Mouse (Mus musculus) embryonic facial prominence, embryonic 13.5 days (tissue): ENCODE measurements around the gene Cyb561d1. TPM values are rescaled to one million over a fixed set of nuclear protein-coding genes. Genes with fewer than 3 reads are reported as not detected.

Source experiments
- ATAC-seq: fragments of 200-750 bp; cut with Nextera tagmentation; 2 replicates; pipeline ENCODE4 v1.8.0; 2017; ENCODE audit warnings: low read depth; ENCODE audit not compliant: insufficient number of reproducible peaks, insufficient read depth, low FRiP score, low TSS enrichment
- H3K27ac ChIP-seq: fragments of 300-500 bp; sonication (generic); 2 replicates; pipeline ENCODE4 v1.5.1; 2015; ENCODE audit warnings: moderate library complexity, mild to moderate bottlenecking, inconsistent platforms
- H3K27me3 ChIP-seq: fragments of 300-500 bp; sonication (generic); 2 replicates; pipeline ENCODE4 v1.6.1; 2015; ENCODE audit warnings: mild to moderate bottlenecking, inconsistent platforms
- H3K36me3 ChIP-seq: fragments of 300-500 bp; sonication (generic); 2 replicates; pipeline ENCODE4 v1.6.1; 2015; ENCODE audit warnings: mild to moderate bottlenecking, inconsistent platforms
- H3K4me1 ChIP-seq: fragments of 300-500 bp; sonication (generic); 2 replicates; pipeline ENCODE4 v1.6.1; 2015; ENCODE audit warnings: inconsistent platforms
- H3K4me2 ChIP-seq: fragments of 300-500 bp; sonication (generic); 2 replicates; pipeline ENCODE4 v1.6.1; 2015; ENCODE audit warnings: moderate library complexity, mild to moderate bottlenecking, inconsistent platforms
- H3K4me3 ChIP-seq: fragments of 300-500 bp; sonication (generic); 2 replicates; pipeline ENCODE4 v1.5.1; 2015; ENCODE audit warnings: mild to moderate bottlenecking, inconsistent platforms
- H3K9ac ChIP-seq: fragments of 300-500 bp; sonication (generic); 2 replicates; pipeline ENCODE4 v1.6.1; 2015; ENCODE audit warnings: mild to moderate bottlenecking, inconsistent platforms
- H3K9me3 ChIP-seq: fragments of 300-500 bp; sonication (generic); 2 replicates; pipeline ENCODE4 v1.6.1; 2016; ENCODE audit warnings: inconsistent platforms
- WGBS: fragments of 180-500 bp; shearing (Covaris S2); methylation state at CpG from one replicate; pipeline ENCODE4 v1.1.7; 2015; ENCODE audit warnings: mixed read lengths; 5-methylcytosine and 5-hydroxymethylcytosine counted together
- polyA plus RNA-seq: library from polyadenylated mRNA; unstranded; fragments of >200 nt; fragmentation: Nextera tagmentation; extraction: Ambion mirVana; gene quantifications from 2 replicates; pipeline ENCODE4 v1.2.1, GENCODE M21; 2015

Cyb561d1 gene
- polyA plus RNA-seq, 1 experiment from 2014 or later: 2.6 TPM

DNA sequence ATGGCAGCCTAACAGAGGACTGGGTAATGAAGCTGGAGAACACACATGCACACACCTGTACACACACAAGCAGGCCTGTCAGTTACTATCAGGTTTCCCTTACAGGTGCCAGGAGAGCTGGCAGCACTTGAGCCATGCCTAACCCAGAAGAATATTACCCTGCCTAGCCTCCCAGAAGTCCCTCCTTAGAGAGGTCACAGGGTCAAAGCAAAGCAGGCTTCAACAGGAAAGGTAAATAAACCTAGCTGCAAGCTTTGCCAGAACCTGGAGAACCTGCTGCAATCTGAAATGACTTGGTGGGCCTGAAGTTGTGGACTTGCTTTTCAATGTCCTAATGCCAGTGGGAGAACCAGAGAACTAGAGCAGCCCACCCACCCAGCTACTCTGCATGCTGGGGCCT lies 1.5 kb upstream of the Cyb561d1 start:
- Histone ChIP-seq H3K27me3 (no peaks in the 10 kb centered on the region), H3K4me3 (no peak overlapping the region), H3K4me2 (no peak overlapping the region), H3K9ac (no peak overlapping the region), H3K27ac (no peak overlapping the region), H3K9me3 (no peaks in the 10 kb centered on the region), H3K4me1 (peaks cover 31% of the 10 kb centered on the region), H3K36me3 (peaks cover 64% of the 10 kb centered on the region)
- ATAC-seq: no peak

DNA sequence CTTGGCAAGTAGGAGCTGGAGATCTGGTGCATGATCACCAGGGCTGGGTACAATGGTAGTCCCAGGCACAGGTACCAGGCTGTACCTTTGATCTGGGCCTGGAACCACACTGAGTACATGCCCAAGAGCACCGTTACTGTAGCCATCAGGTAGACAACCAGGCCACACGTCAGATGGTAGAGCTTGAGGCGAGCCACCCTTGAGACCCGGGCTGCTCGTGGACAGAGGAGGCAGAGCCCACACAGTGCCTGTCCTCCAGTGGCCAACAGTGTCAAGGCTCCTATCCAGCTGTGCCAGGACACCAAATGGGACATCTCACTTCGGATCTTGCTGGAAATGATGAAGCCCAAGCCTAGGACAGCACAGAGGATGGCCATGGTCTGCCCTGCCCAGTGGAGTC lies 1.8 kb downstream of the Cyb561d1 start:
- Histone ChIP-seq H3K36me3 (peaks cover 31% of the 10 kb centered on the region), H3K9me3 (no peaks in the 10 kb centered on the region), H3K4me1 (peaks cover 37% of the 10 kb centered on the region), H3K27me3 (no peaks in the 10 kb centered on the region), H3K27ac (no peak overlapping the region), H3K9ac (no peak overlapping the region), H3K4me3 (no peak overlapping the region), H3K4me2 (no peak overlapping the region)
- 91% methylated on average over 6 of the region's 6 CpGs for WGBS
- no peak for ATAC-seq

DNA sequence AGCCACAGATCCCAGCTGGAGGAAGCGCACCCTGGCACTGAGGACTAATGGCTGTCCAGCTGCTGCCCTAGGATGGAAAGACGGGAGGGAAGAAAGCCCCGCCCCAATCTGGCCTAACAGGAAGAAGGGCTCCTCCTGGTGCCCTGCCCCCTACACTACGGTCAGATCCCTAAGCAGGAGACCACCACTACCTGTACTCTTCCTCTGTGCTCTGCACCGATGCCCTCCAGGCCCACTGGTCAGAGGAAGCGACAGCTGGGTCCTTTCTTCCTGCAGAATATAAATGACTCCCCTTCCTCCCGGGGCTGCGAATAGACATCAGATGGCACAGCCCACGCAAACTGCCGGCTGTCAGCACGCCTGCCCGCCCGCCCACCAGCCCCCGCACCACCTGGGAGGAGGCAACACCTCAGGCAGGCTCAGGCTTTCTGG lies 3.9 kb downstream of the Cyb561d1 start:
- peaks cover 12% of the 10 kb centered on the region for H3K36me3 ChIP-seq
- H3K9me3 ChIP-seq: no peaks in the 10 kb centered on the region
- H3K4me1 ChIP-seq: peaks cover 37% of the 10 kb centered on the region
- H3K27ac ChIP-seq: no peak overlapping the region
- H3K27me3 ChIP-seq: no peaks in the 10 kb centered on the region
- no peak overlapping the region for H3K4me3 ChIP-seq
- no peak for ATAC-seq
- peak overlapping the region; percentile 3 for H3K4me2 ChIP-seq
- WGBS: 15% methylated on average over 14 of the region's 14 CpGs
- 0 out of 2 replicates have a peak overlapping the region, but pooled peaks have one; percentile 40 for H3K9ac ChIP-seq

DNA sequence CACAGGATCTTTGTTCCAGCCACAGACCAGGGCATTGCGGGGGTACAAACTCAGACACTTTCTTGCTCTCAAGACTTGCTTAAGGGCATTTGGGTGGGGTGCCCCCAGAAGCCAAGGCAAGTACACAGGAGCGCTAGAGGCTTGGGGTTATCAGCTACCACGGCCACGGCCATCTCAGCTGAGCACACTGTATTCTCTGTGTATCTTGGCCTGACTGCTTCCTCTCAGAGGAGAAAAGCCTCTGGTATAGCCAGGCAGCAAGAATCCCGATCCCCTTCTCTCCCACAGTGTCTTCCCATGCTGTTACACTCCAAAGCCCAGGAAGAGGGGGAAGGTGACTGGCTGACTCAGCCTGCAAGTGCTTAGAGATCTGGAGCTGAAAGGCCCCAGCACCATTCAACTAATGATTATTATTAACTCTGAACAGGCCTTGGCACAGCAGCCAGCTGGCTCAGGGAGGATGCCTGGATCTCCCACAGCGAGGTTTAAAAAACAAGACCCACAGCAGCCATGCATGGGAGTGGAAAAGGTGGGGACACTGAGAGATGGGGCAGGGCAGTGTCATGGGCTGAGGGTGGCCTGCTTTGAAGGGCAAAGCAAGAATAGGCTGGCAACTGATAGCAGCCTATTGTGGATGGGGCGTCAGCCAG lies 4.9 kb downstream of the Cyb561d1 start:
- H3K4me2 ChIP-seq: no peak overlapping the region
- H3K27ac ChIP-seq: no peak overlapping the region
- peaks cover 32% of the 10 kb centered on the region for H3K4me1 ChIP-seq
- no peaks in the 10 kb centered on the region for H3K27me3 ChIP-seq
- H3K9me3 ChIP-seq: no peaks in the 10 kb centered on the region
- H3K36me3 ChIP-seq: peaks cover 8% of the 10 kb centered on the region
- WGBS: 58% methylated on average over 7 of the region's 7 CpGs
- no peak overlapping the region for H3K4me3 ChIP-seq
- H3K9ac ChIP-seq: peak overlapping the region; percentile 17; the same call in 1 of the 2 replicates
- ATAC-seq: no peak

DNA sequence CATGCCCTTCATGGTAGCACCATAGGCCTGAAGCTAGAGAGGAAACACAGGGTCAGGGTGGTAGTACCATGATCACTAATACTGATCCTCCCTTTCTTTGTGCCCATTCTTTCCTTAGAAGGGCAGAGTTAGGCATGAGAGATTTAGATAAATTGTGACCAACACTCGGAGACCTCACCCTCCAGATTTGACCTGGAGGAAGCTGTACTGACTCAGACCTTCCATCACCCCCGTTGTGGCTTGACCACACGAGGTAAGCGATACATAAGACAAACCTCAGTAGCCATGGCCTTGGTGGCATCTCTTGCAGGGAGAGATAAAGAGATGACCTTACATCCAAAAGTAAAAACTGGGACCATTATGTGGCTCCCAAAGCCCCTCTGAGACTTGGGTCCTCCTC lies 5.7 kb downstream of the Cyb561d1 start:
- Histone ChIP-seq H3K4me3 (no peak overlapping the region), H3K4me2 (no peak overlapping the region), H3K27me3 (no peaks in the 10 kb centered on the region), H3K36me3 (peaks cover 8% of the 10 kb centered on the region), H3K27ac (no peak overlapping the region), H3K4me1 (peaks cover 27% of the 10 kb centered on the region), H3K9ac (no peak overlapping the region; the same call in 1 of the 2 replicates), H3K9me3 (no peaks in the 10 kb centered on the region)
- WGBS: 83% methylated on average over 4 of the region's 4 CpGs
- ATAC-seq: no peak

DNA sequence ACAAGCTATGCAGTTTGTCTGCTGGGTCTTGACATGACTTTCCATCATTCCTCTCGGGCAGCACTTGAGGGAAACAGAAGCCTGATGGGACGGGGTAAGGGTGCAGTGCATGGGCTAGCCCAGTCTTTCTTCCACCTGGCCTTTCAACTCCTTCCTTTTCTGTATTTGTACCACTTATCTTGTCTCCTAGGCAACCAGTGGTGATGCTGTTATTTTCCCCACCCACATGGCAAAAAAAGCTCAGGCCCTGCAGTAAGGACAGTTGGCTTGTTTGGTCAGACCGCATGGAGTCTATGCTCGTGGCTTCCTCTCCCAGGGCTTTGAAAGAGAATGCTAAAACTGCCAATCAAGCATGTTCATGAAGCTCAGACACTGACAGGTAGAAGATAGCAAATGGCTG lies 7.3 kb downstream of the Cyb561d1 start:
- Histone ChIP-seq H3K27ac (no peak overlapping the region), H3K27me3 (no peaks in the 10 kb centered on the region), H3K4me3 (no peak overlapping the region), H3K4me1 (peaks cover 23% of the 10 kb centered on the region), H3K36me3 (peaks cover 5% of the 10 kb centered on the region; the same call in 1 of the 2 replicates), H3K4me2 (no peak overlapping the region), H3K9me3 (no peaks in the 10 kb centered on the region), H3K9ac (no peak overlapping the region)
- 79% methylated on average over 4 of the region's 4 CpGs for whole genome bisulfite sequencing
- no peak for ATAC-seq

DNA sequence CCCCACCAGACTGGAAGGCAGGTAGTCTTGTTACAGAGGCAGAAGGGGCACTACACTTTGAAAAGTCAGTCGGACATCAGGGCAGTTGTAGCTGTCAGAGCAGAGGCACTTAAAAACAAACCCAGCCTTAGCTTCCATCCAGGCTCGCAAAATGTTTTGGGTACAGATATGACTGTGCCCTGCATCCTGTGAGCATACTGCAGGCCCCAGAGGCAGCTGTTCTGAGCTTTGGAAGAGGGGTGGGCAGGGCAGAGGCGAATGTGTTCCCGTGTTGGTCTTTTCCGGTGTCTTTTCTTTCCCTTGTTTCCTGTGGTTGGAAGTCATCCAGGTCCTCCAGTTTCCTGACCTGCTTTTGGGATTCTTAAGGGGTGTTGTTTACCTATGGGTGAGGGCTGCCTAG lies 11.1 kb downstream of the Cyb561d1 start:
- no peak for ATAC-seq
- 59% methylated on average over 5 of the region's 5 CpGs for WGBS

DNA sequence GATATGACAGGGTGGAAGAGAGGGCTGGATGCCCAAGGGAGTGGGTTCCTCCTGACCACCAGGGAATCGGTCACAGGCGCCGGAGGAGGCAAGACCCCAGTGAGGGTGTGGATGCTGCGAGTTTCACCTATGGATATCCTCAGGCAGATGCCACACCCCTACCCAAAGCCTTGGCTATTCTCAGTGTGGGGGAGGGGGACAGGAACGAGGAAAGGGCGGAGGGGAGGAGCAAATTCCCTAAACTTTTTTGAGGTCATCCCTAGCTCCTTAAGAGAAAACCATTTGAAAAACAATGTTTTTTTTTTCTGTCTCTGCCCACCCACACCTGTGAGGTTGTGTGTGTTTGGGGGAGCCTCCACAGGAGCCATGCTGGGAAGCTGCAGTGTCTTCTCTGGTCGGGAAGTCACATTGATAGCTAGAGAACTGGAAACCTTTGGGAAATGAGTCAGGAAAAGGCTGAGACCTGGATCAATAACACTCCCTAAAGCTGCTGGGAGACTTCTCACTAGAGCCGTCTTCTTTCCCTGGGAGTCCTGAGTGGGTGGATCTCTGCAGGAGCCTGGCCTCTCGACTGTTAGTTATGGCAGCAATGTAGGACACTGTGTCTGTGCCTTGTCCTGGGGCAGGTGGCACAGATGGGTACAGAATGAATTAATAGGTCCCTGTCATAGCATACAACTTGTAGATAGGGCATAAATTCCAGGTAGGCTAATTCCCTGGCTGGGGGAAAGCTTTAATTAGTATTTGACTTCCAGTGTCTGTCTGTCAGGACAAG lies 12.1 kb downstream of the Cyb561d1 start:
- no peak for ATAC-seq
- Histone ChIP-seq H3K4me3 (no peak overlapping the region), H3K27me3 (peaks cover 28% of the 10 kb centered on the region), H3K36me3 (0 out of 2 replicates have a peak, but pooled peaks cover 6% of the 10 kb centered on the region), H3K4me1 (peaks cover 14% of the 10 kb centered on the region), H3K9me3 (no peaks in the 10 kb centered on the region), H3K9ac (no peak overlapping the region), H3K27ac (no peak overlapping the region), H3K4me2 (no peak overlapping the region)
- WGBS: 70% methylated on average over 9 of the region's 9 CpGs

More for the DNA sequence above, 11.1 kb downstream of the Cyb561d1 start:
- Histone ChIP-seq H3K9me3 (no peaks in the 10 kb centered on the region), H3K27me3 (peaks cover 23% of the 10 kb centered on the region), H3K4me2 (no peak overlapping the region), H3K27ac (no peak overlapping the region), H3K9ac (no peak overlapping the region), H3K36me3 (0 out of 2 replicates have a peak, but pooled peaks cover 6% of the 10 kb centered on the region), H3K4me1 (peaks cover 14% of the 10 kb centered on the region), H3K4me3 (no peak overlapping the region)

DNA sequence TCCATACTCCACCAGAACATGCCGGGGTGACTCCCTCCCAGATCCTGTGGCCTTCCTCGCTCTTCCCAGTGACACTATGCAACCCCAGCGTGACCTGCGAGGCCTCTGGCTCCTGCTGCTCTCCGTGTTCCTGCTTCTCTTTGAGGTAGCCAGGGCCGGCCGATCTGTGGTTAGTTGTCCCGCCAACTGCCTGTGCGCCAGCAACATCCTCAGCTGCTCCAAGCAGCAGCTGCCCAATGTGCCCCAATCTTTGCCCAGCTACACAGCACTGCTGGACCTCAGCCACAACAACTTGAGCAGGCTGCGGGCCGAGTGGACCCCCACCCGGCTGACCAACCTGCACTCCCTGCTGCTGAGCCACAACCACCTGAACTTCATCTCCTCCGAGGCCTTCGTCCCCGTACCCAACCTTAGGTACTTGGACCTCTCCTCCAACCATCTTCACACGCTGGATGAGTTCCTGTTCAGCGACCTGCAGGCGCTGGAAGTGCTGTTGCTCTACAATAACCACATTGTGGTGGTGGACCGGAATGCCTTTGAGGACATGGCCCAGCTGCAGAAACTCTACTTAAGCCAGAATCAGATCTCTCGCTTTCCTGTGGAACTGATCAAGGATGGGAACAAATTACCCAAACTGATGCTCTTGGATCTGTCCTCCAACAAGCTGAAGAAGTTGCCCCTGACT lies 13.8 kb downstream of the Cyb561d1 start:
- Histone ChIP-seq H3K27ac (no peak overlapping the region), H3K4me1 (peaks cover 14% of the 10 kb centered on the region), H3K9ac (peak overlapping the region; percentile 73; the same call in 1 of the 2 replicates), H3K9me3 (no peaks in the 10 kb centered on the region), H3K36me3 (0 out of 2 replicates have a peak, but pooled peaks cover 6% of the 10 kb centered on the region), H3K4me3 (peak overlapping the region; percentile 66), H3K27me3 (peaks cover 28% of the 10 kb centered on the region), H3K4me2 (peak overlapping the region; percentile 91)
- 53% methylated on average over 20 of the region's 20 CpGs for WGBS
- ATAC-seq: no peak

DNA sequence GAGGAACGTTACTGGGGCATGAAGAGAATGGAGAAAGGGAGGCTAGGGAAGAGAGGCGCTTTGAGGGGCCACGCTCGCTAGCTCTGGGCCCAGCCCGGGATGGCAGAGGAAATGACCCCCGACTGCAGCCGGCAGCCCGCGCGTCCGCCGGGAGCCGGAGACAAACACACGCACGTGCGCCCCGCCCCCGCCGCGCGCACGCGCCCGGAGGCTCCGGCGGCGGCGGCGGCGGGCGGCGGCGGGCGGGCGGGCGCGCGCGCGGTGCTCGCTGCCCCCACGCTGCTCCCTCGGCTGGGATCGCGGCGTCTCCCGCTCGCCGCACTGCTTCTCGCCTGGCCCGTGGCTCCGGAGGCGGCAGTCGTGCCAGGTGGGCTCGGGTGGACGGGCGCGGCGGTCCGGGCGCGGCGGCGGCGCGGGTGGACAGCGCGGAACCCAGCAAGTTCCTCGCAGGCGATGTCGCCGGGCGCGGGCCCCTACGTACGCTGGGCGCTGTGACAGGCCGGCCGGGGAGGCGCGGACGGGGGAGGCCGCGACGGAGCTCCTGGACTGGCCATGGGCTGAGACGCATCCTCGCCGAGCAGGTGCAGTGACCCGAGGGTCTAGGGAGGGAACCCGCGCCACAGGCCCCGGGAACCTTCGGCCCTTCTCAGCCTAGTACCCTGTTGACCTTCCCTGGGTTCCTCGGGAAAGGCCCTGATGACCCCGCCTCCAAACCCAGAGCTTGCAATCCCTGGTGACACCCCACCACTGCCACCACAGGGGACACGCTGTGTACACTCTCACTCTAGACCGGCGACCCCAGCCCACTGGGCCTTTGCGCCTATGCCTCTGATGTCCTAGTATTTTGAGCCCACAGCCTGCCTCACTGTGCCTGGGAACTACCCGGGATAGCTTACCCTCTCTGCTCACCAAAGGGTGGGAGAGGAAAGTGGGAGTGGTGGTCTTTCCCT lies 14.6 kb downstream of the Cyb561d1 start, which contains the start of gene Amigo1:
Gene Amigo1 (plus strand): TSS at position 238 of the 950 bp plus-strand sequence.
- WGBS: 1% methylated on average over 91 of the region's 100 CpGs
- Histone ChIP-seq H3K36me3 (0 out of 2 replicates have a peak, but pooled peaks cover 6% of the 10 kb centered on the region), H3K9me3 (no peaks in the 10 kb centered on the region), H3K27ac (no peak within 1 kb of the TSS), H3K4me3 (peak within 1 kb of the TSS; percentile 66), H3K4me2 (peak within 1 kb of the TSS; percentile 91), H3K27me3 (peaks cover 28% of the 10 kb centered on the region), H3K4me1 (peaks cover 14% of the 10 kb centered on the region), H3K9ac (peak within 1 kb of the TSS; percentile 73)
- ATAC-seq: peak; percentile 35; the same call in 1 of the 2 replicates
